Mouse (Mus musculus) cerebellum, adult (tissue): ENCODE measurements at regions not wholly inside any gene's neighbourhood (a gene's known extent, or its start where the extent isn't known, plus 50 kb on each side); places are given as distances from the start of the nearest gene placed in this dataset.

Experiments
- ATAC-seq: cut with Nextera tagmentation; 2 replicates; pipeline ENCODE4 v1.9.2; 2017; ENCODE audit warnings: mild to moderate bottlenecking, moderate library complexity, mixed read lengths; ENCODE audit not compliant: insufficient number of reproducible peaks, low FRiP score, low TSS enrichment

GRCm38 (mm10) chr17:64382894-64383293 is 51.2 kb upstream of the Pja2 start:
- ATAC-seq, result no peak

- no peak for ATAC-seq
These were observed 51.9 kb upstream of the Pja2 start for GRCm38 (mm10) chr17:64383600-64383999.

DNA sequence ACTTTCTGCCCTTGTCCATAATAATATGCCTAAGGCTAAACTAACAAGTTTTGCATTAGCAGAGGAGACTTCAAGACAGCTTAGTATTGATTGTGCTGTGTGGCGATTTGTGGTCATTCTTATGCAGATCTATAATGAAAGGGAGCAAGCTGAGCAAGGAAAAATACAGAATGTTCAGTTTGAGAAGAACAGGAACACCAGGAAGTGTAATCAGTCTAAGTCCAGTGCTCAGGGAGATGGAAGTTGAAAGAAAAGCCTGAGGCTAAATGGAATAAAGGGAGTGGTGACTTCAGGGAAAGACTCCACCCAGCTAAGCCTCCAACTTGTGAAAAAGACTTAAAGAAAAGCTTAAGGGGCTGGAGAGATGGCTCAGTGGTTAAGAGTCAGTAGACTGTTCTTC is 58.6 kb upstream of the Pja2 start:
- no peak for ATAC-seq

DNA sequence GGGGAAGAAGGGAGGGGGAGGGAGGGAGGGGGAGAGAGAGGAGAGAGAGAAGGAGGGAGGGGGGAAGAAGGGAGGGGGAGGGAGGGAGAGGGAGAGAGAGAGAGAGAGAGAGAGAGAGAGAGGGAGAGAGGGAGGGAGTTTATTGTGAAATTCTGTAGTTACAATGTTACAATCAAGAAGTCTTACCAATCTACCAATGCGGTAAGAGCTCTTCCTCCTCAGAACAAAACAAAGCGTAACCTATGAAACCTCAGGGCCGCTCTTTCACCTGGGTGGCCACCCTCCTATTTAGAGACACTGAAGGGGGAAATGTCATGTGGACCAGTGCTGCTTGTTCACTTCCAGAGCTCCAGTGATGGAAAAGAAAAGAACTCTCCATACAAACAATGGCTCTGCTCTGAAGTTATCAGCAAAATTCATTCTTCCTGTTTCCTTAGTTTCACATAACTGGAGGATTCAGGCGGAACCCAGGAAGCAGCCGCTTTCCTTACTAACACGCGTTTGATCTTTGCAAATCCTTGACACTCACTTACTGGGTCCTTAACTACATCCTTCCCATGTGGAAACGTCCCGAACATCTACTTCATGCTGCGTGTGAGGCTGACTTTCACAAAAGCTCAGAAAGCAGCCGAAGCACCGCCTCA is 65.7 kb upstream of the Pja2 start:
- ATAC-seq, result no peak

DNA sequence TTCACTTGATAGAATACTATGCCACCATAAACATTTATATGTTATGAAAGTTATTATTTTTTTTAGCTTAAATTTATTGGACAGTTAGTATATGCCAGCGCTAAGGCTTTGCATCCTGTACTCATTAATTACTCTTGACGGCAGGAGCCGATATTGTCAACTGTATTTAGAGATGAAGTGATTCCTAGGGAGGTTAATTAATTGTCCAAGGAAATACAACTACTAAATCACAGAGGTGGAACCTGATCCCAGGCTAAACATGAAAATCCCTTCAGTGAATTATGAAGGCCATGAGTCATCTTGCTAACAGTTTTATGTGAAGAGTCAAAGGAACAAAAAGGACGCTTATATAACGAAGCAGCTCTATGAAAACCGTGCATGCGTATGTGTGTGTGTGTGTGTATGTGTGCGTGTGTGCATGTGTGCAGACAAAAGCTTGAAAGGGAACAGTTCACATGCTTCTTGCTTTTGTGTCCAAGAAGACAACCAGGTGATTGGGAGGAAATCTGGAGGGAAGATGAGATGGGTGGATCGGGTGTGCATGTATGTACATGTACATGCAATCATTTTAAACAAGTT is 66.5 kb upstream of the Pja2 start:
- no peak for ATAC-seq

DNA sequence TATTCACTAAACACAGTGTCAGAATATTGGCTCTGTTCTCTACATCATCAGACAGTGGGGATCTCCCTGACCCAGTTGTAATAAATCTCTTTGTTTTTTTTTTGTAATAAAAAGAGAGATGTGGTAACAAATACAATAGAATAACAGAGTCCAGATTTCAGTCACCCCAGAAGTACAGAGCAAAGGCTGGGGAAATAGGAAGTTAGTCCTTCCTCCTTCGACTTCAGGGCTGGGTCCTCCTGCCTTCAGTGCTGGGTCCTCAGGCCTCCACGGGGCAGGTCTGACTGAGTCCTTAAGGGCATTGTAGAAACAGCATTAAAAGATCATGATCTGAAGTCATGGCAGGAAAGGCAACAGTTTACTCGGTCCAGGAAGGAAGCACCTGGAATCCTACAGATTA is 67.0 kb upstream of the Pja2 start:
- no peak for ATAC-seq

- no peak for ATAC-seq
These were observed 75.1 kb upstream of the Pja2 start for GRCm38 (mm10) chr17:64406742-64407254.

DNA sequence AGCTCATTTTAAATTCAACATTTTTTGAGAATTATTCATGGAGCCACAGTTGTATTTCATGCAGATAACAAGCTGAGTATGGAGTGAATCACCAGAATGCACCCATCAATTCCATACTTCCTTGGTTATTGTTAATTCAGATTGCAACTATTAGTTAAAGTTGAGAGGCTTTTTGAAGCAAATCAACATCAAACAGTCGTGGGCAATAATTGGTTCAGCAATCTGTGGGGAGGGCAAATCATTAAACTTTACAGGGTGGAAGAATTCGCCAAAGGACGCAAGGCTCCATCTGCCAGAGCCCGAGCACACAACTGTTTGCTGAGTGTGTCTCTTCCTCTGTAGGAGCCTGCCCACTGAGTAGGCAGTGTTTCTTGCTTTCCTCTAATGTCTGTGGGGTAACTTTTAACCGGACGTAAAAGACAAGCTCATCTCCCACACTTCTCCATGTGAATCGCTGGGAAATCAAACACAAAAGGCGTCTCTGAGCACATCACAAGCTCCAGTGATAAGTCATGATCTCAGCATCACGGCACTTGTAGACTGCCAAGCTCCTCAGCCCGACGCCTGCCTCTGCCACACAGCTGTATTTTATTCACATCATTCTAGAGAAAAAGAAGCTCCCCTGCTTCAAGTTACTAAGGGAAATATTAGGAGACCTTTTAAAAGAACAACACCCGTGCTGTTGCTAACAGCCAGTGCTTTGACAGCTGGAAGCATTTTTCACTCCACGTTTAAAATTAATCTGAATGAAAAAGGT is 75.7 kb upstream of the Pja2 start:
- no peak for ATAC-seq

DNA sequence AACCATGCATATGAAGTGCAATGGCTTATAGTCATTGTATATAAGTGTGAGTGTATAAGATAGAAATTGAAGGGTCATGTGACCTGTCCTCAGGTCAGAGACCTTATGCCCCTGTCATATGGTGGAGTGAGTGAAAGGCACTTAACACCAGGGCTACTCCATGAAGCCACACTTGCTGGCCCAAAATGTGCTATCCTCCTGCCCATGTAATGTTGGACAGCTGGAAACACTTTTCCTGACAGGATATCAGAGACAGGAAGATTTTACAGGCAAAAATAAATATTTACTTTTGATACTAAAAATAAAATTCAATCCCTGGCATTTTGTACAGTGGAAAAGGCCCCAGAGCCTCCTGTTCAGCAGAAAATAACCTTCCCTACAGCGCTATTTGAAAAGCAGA is 94.1 kb upstream of the Pja2 start:
- no peak for ATAC-seq

DNA sequence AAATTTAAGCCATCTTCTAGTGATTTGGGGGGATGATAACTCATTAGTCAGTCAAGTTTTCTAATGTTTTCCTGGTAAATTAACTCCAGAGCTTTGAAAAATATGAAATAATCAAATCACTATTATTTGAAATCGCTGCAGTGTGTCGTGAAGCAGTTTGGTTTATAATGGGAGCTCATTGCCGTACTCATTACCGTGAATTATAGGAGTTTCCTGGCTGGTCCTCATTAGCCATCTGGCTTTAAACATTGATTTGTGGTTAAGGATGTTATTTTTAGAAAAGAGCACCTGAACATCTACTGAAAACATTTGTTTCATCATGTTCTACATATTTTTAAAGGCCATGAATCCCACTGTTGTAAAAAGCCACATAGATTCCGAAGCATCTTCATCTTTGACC is 94.8 kb upstream of the Pja2 start:
- ATAC-seq, result no peak

DNA sequence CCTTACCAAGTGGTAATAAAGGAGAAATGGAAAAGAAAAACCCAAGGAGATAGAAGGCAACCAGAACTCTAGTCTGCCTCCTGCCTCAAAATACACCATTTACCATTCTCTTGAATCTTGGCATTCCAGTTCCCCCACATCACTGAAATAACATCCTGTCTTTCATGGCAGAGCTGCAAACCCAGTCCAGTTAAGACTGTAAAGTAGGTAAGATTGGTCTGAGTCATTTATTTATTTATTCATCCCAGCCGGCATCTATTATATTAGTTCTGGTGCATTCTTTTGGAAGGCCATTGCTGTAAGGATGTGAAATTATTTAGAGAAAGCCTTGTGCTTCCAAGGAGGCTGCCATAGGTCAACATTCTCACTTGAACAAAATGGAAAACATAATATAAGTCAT is 107.9 kb upstream of the Pja2 start:
- ATAC-seq, result no peak

GRCm38 (mm10) chr17:64454736-64455135 is 123.0 kb upstream of the Pja2 start:
- no peak for ATAC-seq

- ATAC-seq, result no peak
These were observed 134.3 kb upstream of the Man2a1 start for GRCm38 (mm10) chr17:64466273-64466672.

DNA sequence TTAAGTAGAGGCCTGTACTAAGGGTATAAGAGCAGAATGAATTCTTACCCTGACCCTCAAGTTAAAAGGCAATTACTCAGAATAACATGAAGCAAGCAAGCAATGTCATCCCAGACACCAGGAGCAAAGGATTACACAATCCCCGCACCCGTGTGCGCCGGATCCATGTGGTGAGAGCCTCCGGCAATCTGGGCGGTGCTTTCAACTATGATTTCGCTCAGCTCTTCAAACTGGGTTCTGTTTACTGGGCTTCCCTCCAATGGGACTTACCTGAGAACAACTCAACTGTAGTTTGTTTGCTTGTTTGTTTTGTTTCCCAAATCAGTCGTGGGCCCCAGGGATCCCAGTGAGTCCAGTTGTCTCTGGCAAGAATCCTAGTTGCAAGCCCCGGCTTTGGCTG is 133.8 kb upstream of the Man2a1 start:
- ATAC-seq, result no peak

DNA sequence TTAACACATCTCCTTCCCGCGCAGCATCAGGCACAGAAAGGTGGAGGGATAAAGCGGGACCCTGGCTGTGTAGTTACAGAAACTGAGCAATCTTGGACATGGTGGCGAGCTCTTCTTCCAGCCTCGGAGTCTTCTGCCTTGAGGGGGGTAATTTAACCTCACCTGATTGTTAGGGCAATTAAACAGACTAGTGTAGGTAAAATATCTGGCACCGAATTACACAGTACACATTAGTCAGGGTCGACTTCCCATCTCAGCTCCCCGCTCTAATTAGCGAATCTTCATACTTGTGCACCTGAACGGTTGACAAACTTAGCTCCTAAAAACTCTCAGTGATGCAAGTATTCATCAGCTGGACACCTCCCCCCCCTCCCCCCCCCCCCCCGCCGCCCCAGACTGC is 133.2 kb upstream of the Man2a1 start:
- ATAC-seq, result no peak

GRCm38 (mm10) chr17:64469754-64470400 is 130.7 kb upstream of the Man2a1 start:
- ATAC-seq, result no peak

DNA sequence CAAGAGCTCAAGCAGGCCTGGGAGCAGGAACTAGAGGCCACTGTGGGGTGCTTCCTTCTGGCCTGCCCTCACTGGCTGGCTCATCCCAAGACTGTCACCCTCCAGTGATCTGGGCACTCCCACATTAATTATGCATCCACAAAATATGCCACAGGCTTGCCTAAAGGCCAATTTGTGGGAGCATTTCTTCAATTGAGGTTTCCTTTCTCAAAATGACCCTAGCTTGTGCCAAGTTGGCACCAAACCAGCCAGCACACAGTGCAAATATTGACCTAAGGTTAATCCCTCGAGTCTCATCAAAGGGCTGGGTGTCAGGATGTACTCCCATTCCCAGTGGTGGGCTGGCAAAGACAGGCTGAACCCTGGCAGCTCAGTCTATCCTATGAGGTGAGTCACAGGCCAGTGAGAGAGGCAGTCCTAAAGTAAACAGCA is 119.9 kb upstream of the Man2a1 start:
- ATAC-seq, result peak; percentile 45; the same call in 1 of the 2 replicates

DNA sequence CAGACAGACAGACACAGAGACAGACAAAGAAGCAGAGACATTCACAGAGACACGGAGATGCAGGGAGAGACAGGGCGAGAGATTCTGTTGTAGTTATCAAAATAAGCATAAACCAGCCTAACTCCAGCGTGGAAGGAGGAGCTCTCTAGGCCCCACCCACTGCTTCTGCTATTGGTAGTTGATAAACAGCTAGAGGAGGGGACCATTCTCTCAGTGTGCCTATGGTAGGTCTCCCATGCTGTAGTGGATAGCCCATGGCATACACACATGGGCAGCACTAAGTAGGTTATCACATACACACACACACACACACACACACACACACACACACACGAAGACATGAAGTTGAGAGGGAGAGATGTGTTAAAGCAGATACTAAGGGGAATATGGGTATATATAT is 115.7 kb upstream of the Man2a1 start:
- ATAC-seq, result no peak

DNA sequence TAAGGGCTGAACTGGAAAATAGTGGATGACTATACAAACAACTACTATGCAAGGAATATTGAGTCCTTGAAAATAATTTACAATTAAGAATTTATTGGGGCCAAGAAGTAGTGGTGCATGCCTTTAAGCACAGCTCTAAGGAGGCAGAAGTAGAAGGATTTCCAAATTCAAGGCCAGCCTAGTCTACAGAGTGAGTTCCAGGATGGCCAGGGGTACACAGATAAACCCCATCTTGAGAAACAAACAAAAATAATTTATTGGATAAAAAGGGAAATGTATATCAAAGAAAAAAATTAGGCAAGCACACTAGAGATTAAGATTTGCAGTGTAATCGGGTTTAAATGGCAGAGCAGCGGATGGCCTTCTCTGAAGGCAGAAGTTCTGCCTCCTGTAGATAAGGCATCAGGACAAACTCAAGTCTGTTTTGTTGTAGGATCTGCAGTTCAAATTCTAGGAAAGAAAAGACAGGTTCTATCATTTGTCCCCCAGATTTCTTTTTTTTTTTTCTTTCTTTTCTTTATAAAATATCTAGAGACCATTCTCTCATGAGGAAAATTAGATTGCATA is 110.7 kb upstream of the Man2a1 start:
- ATAC-seq, result no peak

- no peak for ATAC-seq
These were observed 109.9 kb upstream of the Man2a1 start for GRCm38 (mm10) chr17:64490664-64491063.

DNA sequence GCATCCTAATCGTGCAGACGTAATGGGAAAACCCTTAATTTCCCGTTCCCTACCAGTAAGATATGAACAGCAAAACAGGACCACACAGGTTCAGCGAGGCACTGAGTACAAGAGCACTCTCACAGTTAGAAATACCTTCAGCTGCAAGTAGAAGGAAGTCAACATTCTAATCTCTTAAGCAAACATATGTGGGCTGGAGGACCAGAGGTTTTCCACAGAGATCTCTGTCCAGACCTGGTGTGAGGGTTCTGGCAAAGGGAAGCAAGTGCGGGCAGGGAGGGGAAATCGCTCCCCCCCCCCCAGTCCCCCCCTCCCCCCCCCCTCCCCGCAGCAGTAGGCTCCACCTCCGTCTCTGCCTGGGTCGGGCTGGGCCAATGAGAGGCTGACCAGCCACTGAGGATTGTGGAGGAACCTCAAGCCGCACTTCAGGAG is 108.6 kb upstream of the Man2a1 start:
- no peak for ATAC-seq
